Mouse (Mus musculus) myocyte (in vitro differentiated cells): Measurements from ENCODE around the gene Scamp1.

ENCODE experiments used
- MAX ChIP-seq: IDR thresholded peaks from one replicate; pipeline ENCODE4 v1.6.1; 2011; ENCODE audit warnings: low read depth, mild to moderate bottlenecking, control low read depth
- MYOD1 ChIP-seq, 3 experiments: IDR thresholded peaks; one replicate each; pipeline ENCODE4 v1.6.1; 2011; ENCODE audit warnings: control low read depth in 2 of 3, low read depth in 2 of 3, mild to moderate bottlenecking in 2 of 3, moderate library complexity in 1 of 3; ENCODE audit not compliant: insufficient read length in 2 of 3, control insufficient read depth in 1 of 3
- POLR2A ChIP-seq: IDR thresholded peaks from one replicate; pipeline ENCODE4 v1.6.1; 2011; ENCODE audit warnings: low read depth, mild to moderate bottlenecking, control low read depth, moderate library complexity; ENCODE audit not compliant: insufficient read length
- REST ChIP-seq: IDR thresholded peaks from one replicate; pipeline ENCODE4 v1.6.1; 2011; ENCODE audit warnings: mild to moderate bottlenecking, control low read depth, moderate library complexity; ENCODE audit not compliant: insufficient read depth, insufficient read length
- TCF12 ChIP-seq: IDR thresholded peaks from one replicate; pipeline ENCODE4 v1.6.1; 2011; ENCODE audit warnings: mild to moderate bottlenecking, control low read depth; ENCODE audit not compliant: poor library complexity, insufficient read depth, severe bottlenecking
- TCF3 ChIP-seq: IDR thresholded peaks from one replicate; pipeline ENCODE4 v1.6.1; 2011; ENCODE audit warnings: low read depth, control low read depth; ENCODE audit not compliant: insufficient read length
- USF1 ChIP-seq: IDR thresholded peaks from one replicate; pipeline ENCODE4 v1.6.1; 2011; ENCODE audit warnings: low read depth, mild to moderate bottlenecking, control low read depth, moderate library complexity

GRCm38 (mm10) chr13:94307531-94307930 is 21.9 kb upstream of the Scamp1 start:
- TF ChIP-seq POLR2A, result no peak
- no peak for TF ChIP-seq TCF12
- no peak for TF ChIP-seq MYOD1 (IDR thresholded peaks at IDR 0.05; ENCODE audit: control insufficient read depth in 1 of 3, insufficient read length in 2 of 3, low read depth in 2 of 3)
- no peak for TF ChIP-seq TCF3
- no peak for TF ChIP-seq USF1
- no peak for TF ChIP-seq MAX
- TF ChIP-seq REST, result no peak
